Mouse (Mus musculus): ENCODE measurements around the gene Baz2b.

Baz2b gene

DNA sequence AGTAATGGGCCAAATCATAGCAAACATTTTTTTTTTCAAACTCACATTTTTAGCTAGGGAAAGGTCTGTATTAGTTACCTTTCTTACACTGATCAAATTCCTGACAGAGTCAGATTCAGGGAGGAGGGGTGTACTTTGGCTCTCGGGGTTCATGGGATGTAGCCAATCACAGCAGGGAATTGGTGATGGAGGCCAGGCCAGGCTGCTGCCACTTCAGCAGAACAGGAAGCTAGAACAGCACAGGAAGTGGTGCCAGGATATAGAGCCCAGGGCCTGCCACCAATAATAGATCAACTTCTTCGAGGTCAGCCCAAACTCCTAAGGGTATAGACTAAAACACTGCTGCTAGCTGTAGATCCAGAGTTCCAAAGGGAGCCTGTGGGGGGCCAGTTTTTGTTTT lies 76.6 kb downstream of the Baz2b start:
- no peak for DNase-seq (ENCODE audit: low read depth, low spot score)

GRCm38 (mm10) chr2:60132269-60133042 lies 77.2 kb downstream of the Baz2b start:
- peak; percentile 18 for DNase-seq (ENCODE audit: low read depth, low spot score)

- DNase-seq (ENCODE audit: low read depth, low spot score): no peak
These were observed 81.0 kb downstream of the Baz2b start for GRCm38 (mm10) chr2:60128631-60129030.

GRCm38 (mm10) chr2:60126831-60127230 lies 82.8 kb downstream of the Baz2b start:
- DNase-seq (ENCODE audit: low read depth, low spot score): peak; percentile 17

DNA sequence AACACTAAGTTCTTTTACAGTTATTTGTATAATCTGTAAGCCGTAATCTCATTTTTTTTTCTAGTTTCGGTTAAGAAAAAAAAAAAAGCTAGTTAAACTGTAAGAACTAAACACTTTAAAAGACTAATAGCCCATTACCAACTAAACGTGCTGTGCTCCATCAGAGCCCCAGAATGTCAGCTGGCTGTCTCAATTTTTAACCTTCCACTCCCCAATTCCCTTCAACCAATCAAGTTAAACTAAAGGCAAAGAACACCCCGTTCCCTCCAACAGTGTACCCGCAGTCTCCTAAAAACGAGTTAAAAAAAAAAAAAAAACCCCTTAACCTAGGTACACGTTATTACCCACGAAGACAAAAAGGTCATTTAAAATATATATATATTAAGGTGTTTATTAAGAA lies 83.3 kb downstream of the Baz2b start:
- DNase-seq (ENCODE audit: low read depth, low spot score): no peak

DNA sequence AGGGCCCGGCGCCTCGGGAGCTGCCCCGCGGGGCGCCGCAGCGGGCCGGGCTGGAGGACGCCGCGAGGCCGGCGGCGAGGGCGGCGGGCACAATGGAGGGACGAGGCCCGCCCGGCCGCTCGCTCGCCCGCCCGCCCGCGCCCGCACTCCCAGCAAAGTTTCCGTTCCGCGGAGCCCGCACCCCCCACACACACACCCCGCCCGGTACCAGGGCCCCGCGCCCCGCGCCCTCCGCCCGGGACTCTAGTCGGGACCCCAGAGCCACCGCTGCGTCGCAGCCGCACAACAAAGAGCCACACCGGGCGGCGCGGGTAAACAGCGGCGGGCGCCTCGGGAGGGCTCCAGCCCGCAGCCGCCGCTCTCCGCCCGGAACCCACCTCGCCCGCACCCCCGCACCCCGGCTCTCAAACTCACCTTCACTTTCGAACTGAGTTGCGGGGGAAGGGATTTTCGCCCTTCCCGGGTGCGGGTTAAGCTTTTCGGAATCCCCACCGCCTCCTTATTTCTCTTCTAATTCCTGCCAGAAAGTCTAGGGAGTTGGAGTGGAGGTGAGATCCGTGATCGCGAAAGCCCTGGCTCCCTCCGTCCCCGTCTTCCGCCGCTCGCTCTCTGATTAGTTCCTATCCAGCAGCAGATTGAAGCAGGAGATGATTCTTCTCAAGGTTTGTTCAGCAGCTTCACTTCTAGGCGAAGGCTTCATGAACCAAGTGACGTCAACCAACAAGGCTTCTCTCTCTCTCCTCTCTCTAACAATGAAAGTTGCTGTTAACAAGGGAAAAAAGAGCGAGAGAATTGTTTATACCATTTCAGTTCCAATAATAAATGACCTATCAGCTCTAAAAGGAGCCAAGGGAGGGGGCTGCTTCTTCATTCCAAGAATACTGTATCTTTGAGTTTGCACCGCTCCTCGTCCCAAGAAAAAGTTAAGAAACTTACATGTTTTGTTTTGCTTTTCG lies 84.3 kb downstream of the Baz2b start:
- DNase-seq (ENCODE audit: low read depth, low spot score): peak; percentile 82

DNA sequence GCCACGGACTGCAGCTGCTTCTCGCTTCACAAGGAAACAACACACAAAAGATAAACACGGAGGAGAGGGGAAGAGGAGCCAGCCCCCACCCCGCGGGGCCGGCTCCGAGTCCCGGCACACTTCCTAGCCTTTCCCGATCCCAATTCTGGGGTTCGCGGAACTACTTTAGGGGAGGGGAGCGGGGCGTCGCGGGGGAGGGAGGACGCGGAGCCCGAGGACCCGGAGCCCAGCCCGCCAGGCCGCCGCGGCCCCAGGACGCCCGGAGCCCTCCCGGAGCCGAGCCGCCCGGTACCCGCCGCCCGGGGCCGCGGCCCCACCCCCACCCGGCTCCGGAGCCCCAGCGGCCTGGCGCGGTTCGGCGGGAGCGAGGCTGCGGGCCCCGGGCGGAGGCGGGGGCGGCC lies 85.0 kb downstream of the Baz2b start:
- peak; percentile 47 for DNase-seq (ENCODE audit: low read depth, low spot score)

DNA sequence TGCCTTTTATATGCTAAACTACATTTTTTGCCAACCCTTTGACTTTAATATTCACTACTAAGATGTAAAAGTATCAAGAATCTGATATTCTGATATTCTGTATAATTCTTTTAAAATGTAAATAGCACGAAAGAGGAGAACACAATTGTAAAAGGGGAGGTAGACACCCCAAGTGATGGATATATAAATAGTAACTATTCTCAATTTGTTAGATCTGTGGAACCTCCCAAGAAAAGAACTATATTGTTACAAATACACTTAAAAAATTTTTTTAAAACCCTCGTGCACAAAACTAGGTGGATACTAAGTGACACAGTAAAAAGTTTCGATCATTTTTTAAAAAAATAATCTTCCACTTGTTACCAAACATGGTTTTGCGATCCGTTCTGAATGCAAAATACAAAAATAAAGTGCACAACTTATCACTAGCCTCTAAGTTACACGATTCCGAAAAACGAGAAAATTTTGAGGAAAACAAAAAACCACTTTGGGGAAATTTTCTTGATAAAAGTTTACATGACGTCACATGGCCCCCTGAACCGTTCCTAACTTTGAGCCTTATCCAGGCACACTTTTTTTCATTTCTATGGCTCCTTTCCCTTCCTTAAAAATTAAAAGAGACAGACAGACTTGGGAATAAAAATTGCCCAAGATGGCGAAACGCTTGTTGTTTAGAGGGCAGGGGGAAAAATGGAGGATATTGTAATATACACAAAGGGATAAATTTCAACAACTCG lies 85.6 kb downstream of the Baz2b start:
- DNase-seq (ENCODE audit: low read depth, low spot score): no peak

- DNase-seq (ENCODE audit: low read depth, low spot score): no peak
These were observed 86.4 kb downstream of the Baz2b start for GRCm38 (mm10) chr2:60123061-60123874.

DNA sequence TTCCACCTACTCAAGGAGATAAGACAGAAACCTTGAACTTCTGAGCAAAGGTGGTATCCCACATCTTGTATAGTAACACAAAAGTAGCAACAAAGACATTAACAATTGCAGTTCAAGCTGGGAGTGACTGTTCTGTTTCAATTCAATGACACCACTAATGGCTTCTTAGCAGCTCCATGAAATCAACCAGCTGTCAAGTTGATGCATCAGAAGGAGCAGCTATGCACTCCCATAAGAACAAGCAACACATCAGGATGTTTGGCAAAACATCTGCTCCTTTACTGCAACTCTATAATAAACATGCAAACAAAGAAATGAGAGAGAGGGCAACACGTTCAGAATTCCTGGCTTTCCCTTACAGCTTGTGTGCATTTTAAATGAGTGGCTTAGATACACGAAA lies 87.5 kb downstream of the Baz2b start:
- peak; percentile 34 for DNase-seq (ENCODE audit: low read depth, low spot score)

DNA sequence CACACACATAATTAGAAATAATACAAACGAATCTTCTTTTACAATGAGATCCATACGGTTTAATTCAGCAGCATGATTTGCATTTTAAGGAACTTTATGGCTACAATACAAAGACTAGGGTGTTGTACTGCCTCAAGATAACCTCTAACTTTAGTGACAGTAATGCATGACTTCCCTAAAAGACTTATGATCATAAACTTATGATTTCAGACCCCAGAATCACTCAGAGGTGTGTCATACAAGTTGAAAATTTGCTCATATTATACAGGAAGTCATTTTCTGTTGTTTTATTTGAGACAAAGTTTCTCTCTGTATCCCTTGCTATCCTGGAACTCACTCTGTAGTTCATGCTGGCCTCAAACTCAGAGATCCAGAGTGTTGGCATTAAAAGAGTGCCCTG lies 89.0 kb downstream of the Baz2b start:
- DNase-seq (ENCODE audit: low read depth, low spot score): no peak

GRCm38 (mm10) chr2:60118684-60119558 lies 90.7 kb downstream of the Baz2b start:
- DNase-seq (ENCODE audit: low read depth, low spot score): no peak

DNA sequence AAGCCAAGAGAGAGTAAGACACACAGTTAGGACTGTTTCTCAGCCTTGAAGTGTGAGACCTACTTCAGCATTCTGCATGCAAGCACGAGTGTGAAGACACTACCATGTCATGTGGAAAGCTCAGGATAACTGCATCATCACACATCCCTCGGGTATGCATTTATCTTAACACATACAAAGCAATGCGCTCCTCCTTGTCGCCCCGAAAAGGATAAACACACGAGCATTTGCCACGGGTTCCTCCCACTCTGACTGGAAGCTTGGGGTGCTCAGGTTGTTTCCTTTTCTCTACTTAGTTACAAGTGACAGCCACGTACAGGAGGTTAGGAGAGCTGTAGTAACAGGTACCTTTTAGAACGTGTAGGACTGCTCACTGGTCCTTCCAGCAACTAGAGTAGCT lies 91.8 kb downstream of the Baz2b start:
- DNase-seq (ENCODE audit: low read depth, low spot score): no peak

DNA sequence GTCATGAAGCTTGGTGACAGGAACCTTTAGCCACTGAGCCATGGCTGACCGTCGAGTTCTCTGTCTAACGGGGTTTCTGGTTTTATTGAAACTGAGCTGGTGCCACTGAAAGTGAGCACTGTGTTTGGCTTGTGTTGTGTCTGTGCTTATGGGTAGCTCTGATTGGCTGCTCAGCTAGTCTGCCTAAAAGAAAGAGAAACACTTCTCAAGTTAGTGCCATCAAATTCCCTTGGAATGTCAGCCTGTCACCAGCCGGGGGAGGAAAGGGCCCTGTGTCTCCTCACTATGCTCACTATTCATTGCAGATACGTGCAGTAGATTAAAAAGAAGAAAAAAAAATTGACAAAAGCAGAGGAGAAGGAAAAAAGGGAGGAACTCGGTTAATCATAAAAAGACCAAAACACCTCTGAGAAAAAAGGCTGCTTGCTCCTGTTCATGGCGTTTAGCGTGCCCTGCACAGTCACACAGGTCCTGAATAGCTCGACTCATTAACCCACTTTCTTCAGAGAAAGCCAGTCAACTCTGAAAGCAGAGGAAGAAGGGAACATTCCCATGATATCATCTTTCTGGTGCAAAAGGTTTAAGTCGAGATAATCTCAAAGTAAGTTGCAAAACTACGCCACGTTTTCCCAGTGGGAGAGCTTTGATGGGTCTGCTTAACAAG lies 93.6 kb downstream of the Baz2b start:
- DNase-seq (ENCODE audit: low read depth, low spot score): no peak

DNA sequence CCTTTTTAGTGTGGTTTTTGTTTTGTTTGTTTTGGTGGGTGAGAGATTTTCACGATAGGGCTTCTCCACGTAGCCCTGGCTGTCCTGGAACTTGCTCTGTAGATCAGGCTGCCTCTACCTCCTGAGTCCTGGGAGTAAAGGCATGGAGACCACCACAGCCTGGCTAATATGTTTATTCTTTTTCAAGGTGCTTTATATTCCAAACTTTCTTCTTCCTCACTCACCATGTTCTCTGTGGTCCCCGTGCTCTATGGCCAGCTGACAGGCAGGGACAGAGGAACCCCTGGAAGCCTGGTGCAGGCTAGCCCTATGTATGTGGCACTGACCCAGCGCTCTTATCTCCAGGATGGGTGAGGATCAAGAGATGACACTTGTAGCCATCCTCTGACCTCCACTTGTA lies 94.7 kb downstream of the Baz2b start:
- no peak for DNase-seq (ENCODE audit: low read depth, low spot score)

GRCm38 (mm10) chr2:60113661-60114560 lies 95.7 kb downstream of the Baz2b start:
- DNase-seq (ENCODE audit: low read depth, low spot score): no peak

GRCm38 (mm10) chr2:60112116-60112515 lies 97.5 kb downstream of the Baz2b start:
- DNase-seq (ENCODE audit: low read depth, low spot score): no peak

DNA sequence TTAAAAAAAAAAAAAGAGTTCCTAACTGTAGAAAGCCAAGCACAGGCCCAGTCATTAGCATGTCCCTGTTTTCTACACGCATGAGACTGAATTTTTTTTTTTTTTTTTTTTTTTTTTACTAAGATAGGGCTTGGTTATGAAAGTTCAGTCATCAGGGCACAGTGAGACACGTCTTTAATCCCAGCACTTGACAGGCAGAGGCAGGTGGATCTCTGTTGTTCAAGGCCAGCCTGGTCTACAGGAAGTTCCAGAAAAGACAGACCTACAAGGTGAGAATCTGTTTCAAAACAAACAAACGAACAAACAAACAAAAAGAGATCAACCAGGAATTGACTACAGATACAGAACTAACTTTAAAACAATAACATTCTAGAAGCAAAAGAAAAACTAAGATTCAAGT lies 100.6 kb downstream of the Baz2b start:
- DNase-seq (ENCODE audit: low read depth, low spot score): no peak

- no peak for DNase-seq (ENCODE audit: low read depth, low spot score)
These were observed 113.0 kb downstream of the Baz2b start for GRCm38 (mm10) chr2:60096625-60097024.

Measured in ZHBTc4 (cell line).